22 mouse cellular contexts compared by ENCODE assay signal in genomic region chr1:105116231-105116630, GRCm38 (mm10).
DNase-seq lines count a peak whose midpoint lies in the region; ATAC-seq and TF ChIP-seq lines count a peak whose summit lies in the region.
"Had no signal": no experiment of that assay in that cellular context is flagged by ENCODE, and none has a peak within 500 bp of the region (broad histone marks: within the 10 kb centered on the region; RNA-seq: fewer than 3 reads in every experiment).

No protein-coding gene starts in this region.

- DNase-seq in heart, adult 11 months = peak; percentile 70
- no peak for DNase-seq in heart, postnatal 4 days
- DNase-seq in kidney, adult 2 months = peak; percentile 76
- peak; percentile 7 to 51 for DNase-seq in kidney, postnatal 25 days
- no peak for DNase-seq in kidney, postnatal 14 days
- DNase-seq: adrenal gland, adult 8-10 months; adrenal gland, postnatal 25 days; cerebellum, adult 18-20 months; cerebellum, adult 9-10 months; cerebellum, postnatal 14 days; forebrain, postnatal 0 days; gastrocnemius, adult 2 months; gastrocnemius, postnatal 14 days had no signal

- H3K4me3 ChIP-seq in kidney, adult 2 months (ENCODE audit: insufficient read depth, low read depth, low read length) = 0 out of 2 replicates have a peak overlapping the region, but pooled peaks have one; percentile 25
- no peak overlapping the region for H3K4me3 ChIP-seq in kidney, embryonic 16.5 days (ENCODE audit: low read length)
- no peak overlapping the region for H3K4me3 ChIP-seq in brown adipose tissue, adult 24 weeks (ENCODE audit: insufficient read depth, low read depth, low read length)
- H3K4me3 ChIP-seq: gastrocnemius, adult 2 months; heart, embryonic 10.5 days; heart, embryonic 13.5 days; hindbrain, embryonic 10.5 days; hindbrain, embryonic 13.5 days had no signal

- no peak overlapping the region for H3K9ac ChIP-seq in kidney, embryonic 16.5 days (replicated peaks; ENCODE audit: low read length)
- H3K9ac ChIP-seq: forebrain, postnatal 0 days; heart, embryonic 13.5 days; hindbrain, embryonic 13.5 days had no signal

- no peak for TF ChIP-seq POLR2A in kidney, adult 2 months (IDR thresholded peaks at IDR 0.05; ENCODE audit: low read depth, low read length)

- H3K4me1 ChIP-seq in kidney, adult 2 months (ENCODE audit: control insufficient read depth, insufficient read depth, low read length) = peaks cover 16% of the 10 kb centered on the region; the same call in 1 of the 2 replicates
- H3K4me1 ChIP-seq in kidney, embryonic 16.5 days (ENCODE audit: insufficient read depth, low read length) = peaks cover 3% of the 10 kb centered on the region; the same call in 1 of the 2 replicates
- H3K4me1 ChIP-seq in brown adipose tissue, adult 24 weeks (ENCODE audit: control insufficient read depth, insufficient read depth, insufficient read length, low read length) = peaks cover 12% of the 10 kb centered on the region; the same call in 1 of the 2 replicates

- H3K9me3 ChIP-seq in kidney, embryonic 16.5 days (ENCODE audit: low read length) = no peaks in the 10 kb centered on the region
- H3K9me3 ChIP-seq: heart, embryonic 10.5 days; heart, embryonic 13.5 days; hindbrain, embryonic 10.5 days; hindbrain, embryonic 13.5 days had no signal

- no peaks in the 10 kb centered on the region for H3K36me3 ChIP-seq in kidney, adult 2 months (ENCODE audit: control insufficient read depth, insufficient read depth, low read length)
- H3K36me3 ChIP-seq in kidney, embryonic 16.5 days (ENCODE audit: insufficient read depth, low read length) = no peaks in the 10 kb centered on the region
- H3K36me3 ChIP-seq: heart, embryonic 10.5 days; heart, embryonic 13.5 days; hindbrain, embryonic 10.5 days; hindbrain, embryonic 13.5 days had no signal

- peak overlapping the region; percentile 100 for H3K27ac ChIP-seq in kidney, adult 2 months (ENCODE audit: insufficient read depth, low read depth, low read length)
- no peak overlapping the region for H3K27ac ChIP-seq in kidney, embryonic 16.5 days (ENCODE audit: low read length)
- peak overlapping the region; percentile 97 for H3K27ac ChIP-seq in brown adipose tissue, adult 24 weeks (replicated peaks; ENCODE audit: low read depth, low read length)
- H3K27ac ChIP-seq: gastrocnemius, adult 2 months; heart, embryonic 10.5 days; heart, embryonic 13.5 days; hindbrain, embryonic 10.5 days; hindbrain, embryonic 13.5 days had no signal

- H3K27me3 ChIP-seq in kidney, adult 2 months (replicated peaks; ENCODE audit: control insufficient read depth, insufficient read depth, low read length) = no peaks in the 10 kb centered on the region
- no peaks in the 10 kb centered on the region for H3K27me3 ChIP-seq in kidney, embryonic 16.5 days (ENCODE audit: insufficient read depth, low read length)
- H3K27me3 ChIP-seq: heart, embryonic 13.5 days; hindbrain, embryonic 13.5 days had no signal

- WGBS in kidney, adult 2 months = 51% methylated on average over 3 of the region's 3 CpGs
- WGBS in kidney, embryonic 16.5 days = 72% methylated on average over 3 of the region's 3 CpGs

- TF ChIP-seq CTCF in kidney, adult 2 months (conservative IDR thresholded peaks at IDR 0.05; ENCODE audit: insufficient read depth, insufficient read length, low read depth, low read length) = no peak

- no peak for ATAC-seq in kidney, embryonic 16.5 days (ENCODE audit: low FRiP score, low TSS enrichment)
- ATAC-seq: activated CD4-positive, CD25-positive, alpha-beta regulatory T cell, adult 4 months; forebrain, embryonic 14.5 days; forebrain, postnatal 0 days; hindbrain, embryonic 16.5 days had no signal

- no peak overlapping the region for H3K4me2 ChIP-seq in kidney, embryonic 16.5 days (replicated peaks; ENCODE audit: low read depth, low read length)
- H3K4me2 ChIP-seq: heart, embryonic 13.5 days; hindbrain, embryonic 13.5 days had no signal

Comparison
In these comparisons a context has a peak if more than half of its experiments do, and no peak if none do; other contexts are left out.
1. DNase-seq: peak in heart, adult 11 months (single experiment), kidney, adult 2 months (single experiment) and kidney, postnatal 25 days (2 of 2); none in heart, postnatal 4 days (single experiment) and kidney, postnatal 14 days (single experiment).